Mouse (Mus musculus): ENCODE data around the gene 1810046K07Rik. TPM values are rescaled to one million over a fixed set of nuclear protein-coding genes. Genes with fewer than 3 reads are reported as not detected.

Gene 1810046K07Rik
- not detected for polyA plus RNA-seq (2021)

DNA sequence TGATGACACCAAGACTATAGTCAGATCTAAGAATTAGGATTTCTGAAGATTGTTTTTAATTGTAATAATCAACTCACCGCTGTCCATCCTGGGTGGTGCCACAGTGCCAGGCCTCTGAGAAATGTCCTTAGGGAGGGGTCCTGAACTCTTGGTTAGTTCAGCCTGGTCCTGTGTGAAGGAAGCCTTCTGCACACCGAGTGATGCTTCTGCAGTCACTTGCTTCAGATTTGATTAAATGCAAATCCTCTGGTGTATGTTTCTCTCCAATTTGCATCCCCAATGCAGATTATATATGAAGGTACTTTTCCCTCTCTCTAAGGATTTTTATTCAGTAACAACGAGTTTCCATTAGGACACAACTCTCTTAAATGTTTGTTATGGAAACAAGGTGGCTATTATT is at the start of gene 1810046K07Rik:
TSS of gene 1810046K07Rik (minus strand) at position 187 of the 400 bp plus-strand sequence.
- DNase-seq (ENCODE audit: low read depth, low spot score) (no peak), ATAC-seq (no peak)
- TF ChIP-seq CTCF (IDR thresholded peaks at IDR 0.05), result no peak
- POLR2A ChIA-PET, result no interaction called here
- CTCF ChIA-PET, result no interaction called here
- in situ Hi-C loops (cut with MboI; ENCODE audit: low pct_unique_long_range_greater_than_20kb), result no loop called here
- peaks cover 43% of the 10 kb centered on the region for H3K27me3 ChIP-seq

DNA sequence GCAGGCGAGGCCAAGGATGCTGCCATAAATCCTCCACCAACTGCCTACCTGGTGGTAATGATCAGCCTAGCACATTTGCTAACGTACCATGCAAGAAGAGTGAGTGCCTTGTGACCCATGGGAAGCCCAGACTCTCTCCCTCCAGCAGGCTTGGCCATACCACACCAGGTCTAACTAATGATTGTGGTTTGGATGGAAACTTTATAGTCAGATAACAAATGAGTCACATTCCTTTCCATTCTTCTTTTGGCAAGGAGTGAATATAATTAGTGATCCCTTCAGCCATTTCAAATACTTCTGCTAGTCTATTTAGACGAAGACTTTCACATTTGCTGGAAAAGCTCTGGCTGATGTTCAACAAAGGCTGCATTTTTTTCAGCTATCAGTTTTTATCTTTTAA is 40.8 kb upstream of the 1810046K07Rik start:
- no peaks in the 10 kb centered on the region for H3K27me3 ChIP-seq
- DNase-seq (ENCODE audit: low read depth, low spot score) (peak; percentile 84), ATAC-seq (peak; percentile 99)
- CTCF ChIA-PET, result interaction anchor here (1.3 to 1.4 kb wide), 2 partner anchors 21 to 35 kb away, joined by 3 to 4 read pairs; no protein-coding TSS in a partner anchor
- POLR2A ChIA-PET, result no interaction called here
- no peak for TF ChIP-seq CTCF (IDR thresholded peaks at IDR 0.05)
- in situ Hi-C loops (cut with MboI; ENCODE audit: low pct_unique_long_range_greater_than_20kb), result no loop called here

DNA sequence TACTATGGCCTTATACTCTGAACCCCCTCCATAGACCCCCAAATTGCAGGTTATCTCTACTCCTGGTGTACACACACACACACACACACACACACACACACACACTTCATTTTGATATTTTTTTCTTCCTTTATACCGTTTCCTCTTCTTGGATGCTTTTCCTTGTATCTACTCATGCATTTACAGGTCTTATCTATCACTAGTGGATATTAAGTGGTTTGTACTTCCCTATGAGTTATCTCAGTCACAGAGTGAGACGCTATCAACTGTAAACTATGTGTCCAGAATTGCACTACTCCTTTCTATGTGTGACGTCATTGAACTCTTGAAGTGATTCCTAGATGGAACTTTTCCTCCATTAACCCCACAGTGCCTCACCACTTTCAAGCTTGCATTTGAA is 38.4 kb upstream of the 1810046K07Rik start:
- in situ Hi-C loops (cut with MboI; ENCODE audit: low pct_unique_long_range_greater_than_20kb), result no loop called here
- ATAC-seq, result no peak
- no peaks in the 10 kb centered on the region for H3K27me3 ChIP-seq
- ChIA-PET CTCF (no interaction called here), POLR2A (no interaction called here)
- no peak for DNase-seq (ENCODE audit: low read depth, low spot score)
- no peak for TF ChIP-seq CTCF (IDR thresholded peaks at IDR 0.05)

DNA sequence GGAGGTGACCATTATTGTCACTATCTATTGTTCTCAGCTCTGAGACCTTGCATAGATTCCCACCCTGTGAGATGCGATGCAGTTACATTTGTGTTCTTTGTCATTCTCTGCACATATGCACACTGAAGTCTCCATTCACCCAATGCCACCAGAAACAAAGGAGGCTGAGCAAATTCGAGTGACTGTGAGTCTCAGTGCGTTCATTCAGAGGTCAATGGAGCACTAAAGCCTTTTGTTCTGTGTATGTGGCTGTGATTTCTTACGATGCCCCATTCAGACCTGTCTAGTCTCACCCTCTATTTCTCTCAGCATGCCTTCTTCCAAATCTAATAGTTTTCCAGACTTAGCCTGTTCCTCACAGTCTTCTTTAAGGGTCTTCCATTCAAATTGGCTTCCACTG is 35.3 kb upstream of the 1810046K07Rik start:
- in situ Hi-C loops (cut with MboI; ENCODE audit: low pct_unique_long_range_greater_than_20kb), result no loop called here
- ChIA-PET CTCF (no interaction called here), POLR2A (no interaction called here)
- no peaks in the 10 kb centered on the region for H3K27me3 ChIP-seq
- no peak for ATAC-seq
- no peak for DNase-seq (ENCODE audit: low read depth, low spot score)
- no peak for TF ChIP-seq CTCF (IDR thresholded peaks at IDR 0.05)

DNA sequence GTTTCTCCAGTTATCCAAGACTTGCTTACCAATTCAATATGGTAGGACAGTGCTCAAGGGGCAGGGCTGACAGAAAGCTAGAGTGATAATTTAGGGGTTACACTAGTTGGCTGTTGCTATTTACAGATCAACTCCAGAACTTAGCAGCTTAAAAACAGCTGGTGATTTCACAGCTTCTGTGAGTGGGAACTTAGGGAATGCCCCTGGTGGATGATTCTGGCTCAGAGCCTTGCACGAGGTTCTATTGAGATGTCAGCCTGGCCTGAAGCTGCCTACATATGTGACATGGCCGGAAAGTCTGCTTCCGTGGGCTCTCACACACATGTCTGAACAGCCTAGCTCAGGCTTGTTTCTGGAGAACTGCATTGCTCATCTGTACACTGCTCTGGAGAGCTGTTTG is 24.8 kb upstream of the 1810046K07Rik start:
- no peak for TF ChIP-seq CTCF (IDR thresholded peaks at IDR 0.05)
- H3K27me3 ChIP-seq, result no peaks in the 10 kb centered on the region
- DNase-seq (ENCODE audit: low read depth, low spot score) (no peak), ATAC-seq (no peak)
- ChIA-PET POLR2A (no interaction called here), CTCF (interaction anchor here (1.0 to 1.3 kb wide), 3 partner anchors 13 to 410 kb away, joined by 4 to 7 read pairs (median 5); no protein-coding TSS in a partner anchor)
- in situ Hi-C loops (cut with MboI; ENCODE audit: low pct_unique_long_range_greater_than_20kb), result no loop called here

DNA sequence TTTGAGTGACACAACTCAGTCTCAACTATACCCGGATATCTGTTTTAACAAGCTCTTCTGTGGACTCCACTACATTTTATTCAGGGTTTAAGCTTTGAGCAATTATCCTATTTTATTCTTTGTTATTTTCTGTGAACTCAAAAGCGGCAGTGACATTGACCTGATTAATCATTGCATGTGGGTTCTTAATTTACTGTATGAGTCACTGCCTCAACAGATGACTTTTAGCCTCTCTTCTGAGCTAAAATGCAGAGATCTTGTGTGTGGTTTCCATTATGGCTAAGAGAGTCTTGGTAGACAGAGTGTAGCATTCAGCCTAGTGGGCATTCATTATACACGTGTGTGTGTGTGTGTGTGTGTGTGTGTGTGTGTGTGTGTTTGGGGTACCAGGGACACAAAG is 24.2 kb upstream of the 1810046K07Rik start:
- DNase-seq (ENCODE audit: low read depth, low spot score) (no peak), ATAC-seq (no peak)
- H3K27me3 ChIP-seq, result no peaks in the 10 kb centered on the region
- POLR2A ChIA-PET, result interaction anchor here (0.6 kb wide), 1 partner anchor 490 kb away, joined by 3 read pairs; no protein-coding TSS in a partner anchor
- CTCF ChIA-PET, result interaction anchor here (1.0 to 1.3 kb wide), 3 partner anchors 13 to 411 kb away, joined by 4 to 7 read pairs (median 5); no protein-coding TSS in a partner anchor
- in situ Hi-C loops (cut with MboI; ENCODE audit: low pct_unique_long_range_greater_than_20kb), result no loop called here
- no peak for TF ChIP-seq CTCF (IDR thresholded peaks at IDR 0.05)

DNA sequence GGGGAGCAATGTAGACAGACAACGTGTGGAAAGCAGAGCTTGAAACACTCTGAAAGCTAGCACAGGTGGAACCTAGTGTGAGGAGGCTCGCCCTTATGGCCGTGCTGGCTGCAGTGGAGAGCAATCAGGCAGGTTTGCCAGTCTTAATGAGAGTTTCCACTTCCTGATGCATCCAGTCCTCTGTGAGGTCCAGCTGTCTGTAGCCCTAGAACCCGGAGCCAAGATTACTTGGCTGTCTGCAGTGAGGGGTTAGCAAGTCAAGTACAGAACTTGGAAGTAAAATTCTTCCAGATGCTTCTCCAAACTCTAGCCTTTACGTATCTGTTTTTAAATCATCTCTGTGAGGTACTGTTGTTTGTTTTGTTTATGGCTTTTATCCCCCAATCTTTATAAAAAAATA is 20.7 kb upstream of the 1810046K07Rik start:
- H3K27me3 ChIP-seq, result no peaks in the 10 kb centered on the region
- no peak for TF ChIP-seq CTCF (IDR thresholded peaks at IDR 0.05)
- in situ Hi-C loops (cut with MboI; ENCODE audit: low pct_unique_long_range_greater_than_20kb), result no loop called here
- ChIA-PET POLR2A (no interaction called here), CTCF (interaction anchor here (1.4 kb wide), 1 partner anchor 44 kb away, joined by 4 read pairs; no protein-coding TSS in a partner anchor)
- DNase-seq (ENCODE audit: low read depth, low spot score) (no peak), ATAC-seq (no peak)

DNA sequence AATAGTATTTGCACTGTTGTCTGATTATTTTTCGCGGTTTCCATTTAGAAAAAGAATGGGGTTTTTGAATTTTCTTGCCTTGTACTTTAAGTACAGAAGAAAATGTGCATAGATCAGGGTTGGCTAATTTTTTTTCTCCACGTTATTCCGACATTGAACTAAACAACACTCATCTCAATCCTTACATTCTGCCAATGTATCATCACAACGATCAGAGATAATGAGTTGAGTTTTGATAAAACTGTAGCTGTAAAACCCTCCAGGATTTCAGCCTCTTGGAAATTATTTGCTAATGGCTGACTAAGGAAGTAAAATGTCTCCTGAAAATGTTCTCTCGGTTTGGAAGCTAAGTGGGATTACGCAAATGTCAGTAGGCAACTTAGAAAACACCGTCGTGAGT is 17.1 kb upstream of the 1810046K07Rik start:
- in situ Hi-C loops (cut with MboI; ENCODE audit: low pct_unique_long_range_greater_than_20kb), result no loop called here

DNA sequence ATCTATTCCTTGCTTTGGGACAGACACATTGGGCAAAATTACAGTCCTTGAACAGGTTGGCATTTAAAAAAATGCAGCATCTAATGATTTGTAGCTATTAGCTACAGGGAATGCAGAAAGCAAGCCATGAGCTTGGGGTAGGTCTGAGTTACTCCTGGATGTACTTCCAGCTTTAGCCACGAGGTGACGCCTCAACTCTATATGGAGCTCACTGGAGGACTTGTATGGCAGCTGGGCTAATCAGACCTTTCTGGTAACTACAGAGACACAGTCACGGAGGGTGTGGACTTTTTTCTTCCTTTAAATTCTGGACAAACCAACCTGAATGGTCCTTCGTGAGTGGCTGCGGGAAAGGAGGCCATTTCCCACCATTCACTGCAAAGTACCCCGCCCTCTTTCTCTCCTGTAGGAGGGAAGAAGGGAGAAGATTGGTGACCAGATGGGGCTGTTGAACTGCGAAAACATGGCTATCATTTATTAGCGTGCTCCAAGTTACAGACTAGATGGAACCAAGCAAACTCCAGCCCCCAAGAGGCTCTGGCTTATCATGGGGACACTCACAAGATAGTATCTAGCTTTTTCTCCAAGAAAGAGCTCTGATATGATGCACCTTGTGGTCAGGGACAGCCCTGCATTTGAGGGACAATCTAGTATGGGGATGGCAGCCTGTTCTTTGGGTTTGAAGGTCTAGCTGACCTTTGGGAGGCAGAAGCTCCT is 6.7 kb upstream of the 1810046K07Rik start:
- DNase-seq (ENCODE audit: low read depth, low spot score) (peak; percentile 38), ATAC-seq (no peak)
- peak; percentile 98 for TF ChIP-seq CTCF (IDR thresholded peaks at IDR 0.05)
- ChIA-PET CTCF (interaction anchor here (0.6 to 2.4 kb wide), 9 partner anchors 15 to 574 kb away, joined by 3 to 22 read pairs (median 3); no protein-coding TSS in a partner anchor), POLR2A (no interaction called here)
- in situ Hi-C loops (cut with MboI; ENCODE audit: low pct_unique_long_range_greater_than_20kb), result loop anchor here (10.0 kb wide), 1 partner anchor 429 kb away; the partner anchor contains the start of gene Arhgap20
- peaks cover 4% of the 10 kb centered on the region for H3K27me3 ChIP-seq

More for the DNA sequence above, 17.1 kb upstream of the 1810046K07Rik start:
- DNase-seq (ENCODE audit: low read depth, low spot score), result no peak
- POLR2A ChIA-PET, result no interaction called here
- no peaks in the 10 kb centered on the region for H3K27me3 ChIP-seq
- CTCF ChIA-PET, result no interaction called here
- no peak for ATAC-seq
- TF ChIP-seq CTCF (IDR thresholded peaks at IDR 0.05), result no peak

DNA sequence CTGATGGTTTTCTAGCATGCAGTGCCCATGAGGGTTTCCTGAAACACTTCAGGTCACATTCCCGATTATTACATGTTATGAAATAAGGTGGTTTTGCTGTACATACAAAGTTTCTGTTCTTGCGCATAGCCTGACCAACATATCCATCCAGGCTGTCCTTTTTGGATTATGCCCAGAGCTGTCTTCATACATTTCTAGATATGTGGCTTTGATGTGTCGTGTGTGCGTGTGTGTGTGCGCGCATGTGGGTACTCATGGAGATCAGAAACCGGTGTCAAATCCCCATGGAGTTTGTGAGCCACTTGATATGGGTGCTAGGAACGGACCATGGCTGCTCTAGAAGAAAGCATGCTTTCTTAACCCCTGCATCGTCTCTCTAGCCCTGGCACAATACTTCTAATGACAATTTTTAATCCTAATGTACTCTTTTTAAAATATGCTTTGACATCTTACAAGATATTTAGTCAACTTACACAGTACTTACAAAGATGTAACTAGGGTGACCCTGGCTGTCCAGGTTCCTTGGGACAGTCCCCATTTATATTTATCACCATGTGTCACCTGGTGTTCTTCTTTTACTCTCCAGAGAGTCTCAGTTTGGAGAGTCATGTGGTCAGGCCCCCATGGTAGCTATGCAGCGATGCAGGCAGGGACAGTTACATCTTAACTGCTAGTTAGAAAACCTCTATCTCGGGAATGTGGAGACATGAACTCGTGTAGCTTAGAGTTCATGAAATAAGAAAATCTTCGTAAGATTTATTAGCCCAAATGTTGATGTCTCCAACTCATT is 2.9 kb upstream of the 1810046K07Rik start:
- TF ChIP-seq CTCF (IDR thresholded peaks at IDR 0.05), result no peak
- ChIA-PET CTCF (no interaction called here), POLR2A (no interaction called here)
- DNase-seq (ENCODE audit: low read depth, low spot score) (no peak), ATAC-seq (no peak)
- in situ Hi-C loops (cut with MboI; ENCODE audit: low pct_unique_long_range_greater_than_20kb), result loop anchor here (5.0 to 10.0 kb wide), 2 partner anchors 433 to 576 kb away; partner anchors contain the start of gene Arhgap20
- peaks cover 39% of the 10 kb centered on the region for H3K27me3 ChIP-seq

DNA sequence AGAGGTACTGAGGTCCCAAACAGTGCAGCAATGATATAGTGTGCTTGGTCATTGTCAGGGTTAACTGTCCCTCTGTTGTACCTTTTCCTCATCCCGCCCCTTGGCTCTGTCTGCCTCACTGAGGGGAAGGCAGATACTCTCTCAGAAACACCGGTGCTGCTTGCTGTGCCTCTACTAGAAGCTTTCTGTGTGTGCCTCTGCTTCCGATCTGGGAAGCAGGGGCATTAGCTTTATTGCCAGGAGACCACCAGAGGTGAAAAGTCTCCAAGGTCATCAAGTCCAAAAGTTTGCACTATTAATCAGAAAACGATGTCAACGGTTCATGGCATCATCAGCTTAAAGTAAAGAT is 1.2 kb downstream of the 1810046K07Rik start:
- ChIA-PET CTCF (no interaction called here), POLR2A (no interaction called here)
- no peak for TF ChIP-seq CTCF (IDR thresholded peaks at IDR 0.05)
- no peak for DNase-seq (ENCODE audit: low read depth, low spot score)
- in situ Hi-C loops (cut with MboI; ENCODE audit: low pct_unique_long_range_greater_than_20kb), result no loop called here
- no peak for ATAC-seq
- H3K27me3 ChIP-seq, result peaks cover 43% of the 10 kb centered on the region

Data from Patski (cell line).